Mouse (Mus musculus): ENCODE results near the gene Fcer2a. TPM values are rescaled to one million over a fixed set of nuclear protein-coding genes. Genes with fewer than 3 reads are reported as not detected.

The Fcer2a gene
- total RNA-seq, 2 experiments from 2014 or later, result not detected

DNA sequence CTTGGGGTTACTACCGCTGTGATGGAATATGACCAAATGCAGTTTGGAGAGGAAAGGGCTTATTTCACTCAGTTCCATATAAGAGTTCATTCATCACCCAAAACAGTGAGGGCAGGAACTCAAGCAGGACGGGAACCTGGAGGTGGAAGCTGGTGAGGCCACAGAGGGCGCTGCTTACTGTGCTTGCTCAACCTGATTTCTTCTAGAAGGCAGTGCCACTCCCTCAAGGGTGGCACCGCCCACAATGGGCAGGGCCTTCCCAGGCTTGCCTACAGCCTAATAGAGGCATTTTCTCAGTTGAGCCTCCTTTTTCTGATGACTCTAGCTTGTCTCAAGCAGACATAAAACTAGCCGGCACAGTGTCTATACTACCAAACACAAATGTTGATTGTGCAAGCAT is 48.2 kb downstream of the Fcer2a start:
- intact Hi-C loops (cut with DNase I), result no loop called here
- peak in 1 of 2 experiments; percentile 33 for DNase-seq (ENCODE audit: low spot score in 2 of 2)

Other genes starting within 250 kb of the Fcer2a start
- 1 to 10 TPM in 1 of 2 experiments, under 1 TPM in 1; 0.74 to 1.2 TPM for gene Pex11g, start 226.5 kb downstream of the Fcer2a start, total RNA-seq (2021)
- under 1 TPM; 0.21 to 0.53 TPM for gene Tex45, start 223.3 kb downstream of the Fcer2a start, total RNA-seq (2021)
- 10 to 100 TPM; 25.3 to 26.4 TPM for gene Zfp358, start 201.0 kb downstream of the Fcer2a start, total RNA-seq (2021)
- 10 to 100 TPM; 79.9 to 81.5 TPM for gene Mcoln1, start 193.7 kb downstream of the Fcer2a start, total RNA-seq (2021)
- gene Pnpla6, start 178.8 kb downstream of the Fcer2a start, total RNA-seq (2021), result 10 to 100 TPM; 70.2 to 74.8 TPM
- not detected for gene C330021F23Rik, start 126.2 kb downstream of the Fcer2a start, total RNA-seq (2021)
- 10 to 100 TPM; 45.8 to 45.9 TPM for gene Camsap3, start 106.9 kb downstream of the Fcer2a start, total RNA-seq (2021)
- gene Xab2, start 72.9 kb downstream of the Fcer2a start, total RNA-seq (2021), result 10 to 100 TPM; 32.7 to 34.4 TPM
- gene Pet100, start 72.6 kb downstream of the Fcer2a start, total RNA-seq (2021), result 10 to 100 TPM; 88.1 to 92.9 TPM
- gene Pcp2, start 68.6 kb downstream of the Fcer2a start, total RNA-seq (2021), result 1 to 10 TPM in 1 of 2 experiments, under 1 TPM in 1; 0.78 to 1.1 TPM
- gene Stxbp2, start 63.2 kb downstream of the Fcer2a start, total RNA-seq (2021), result 10 to 100 TPM; 39.2 to 50.8 TPM
- under 1 TPM; 0.42 to 0.53 TPM for gene Retn, start 38.4 kb downstream of the Fcer2a start, total RNA-seq (2021)
- under 1 TPM in 1 of 2 experiments, not detected in 1; 0.24 TPM for gene Mcemp1, start 28.4 kb downstream of the Fcer2a start, total RNA-seq (2021)
- 10 to 100 TPM; 16.3 to 18.6 TPM for gene Fcor, start 21.8 kb downstream of the Fcer2a start, total RNA-seq (2021)
- 10 to 100 TPM; 27.5 to 28.6 TPM for gene Trappc5, start 17.9 kb downstream of the Fcer2a start, total RNA-seq (2021)
- not detected for gene Clec4g, start 26.5 kb upstream of the Fcer2a start, total RNA-seq (2021)
- not detected for gene Cd209a, start 54.8 kb upstream of the Fcer2a start, total RNA-seq (2021)
- gene Cd209e, start 160.1 kb upstream of the Fcer2a start, total RNA-seq (2021), result not detected
- gene Cd209d, start 184.4 kb upstream of the Fcer2a start, total RNA-seq (2021), result not detected
- under 1 TPM; 0.24 to 0.74 TPM for gene Cd209b, start 232.7 kb upstream of the Fcer2a start, total RNA-seq (2021)

Measured in left cerebral cortex, postnatal 14 days (tissue).